Mouse (Mus musculus): ENCODE data around the gene Iqcf3.

GRCm38 (mm10) chr9:106598466-106598865 lies 37.0 kb upstream of the Iqcf3 start:
- TF ChIP-seq MAFK (IDR thresholded peaks at IDR 0.05; ENCODE audit: insufficient read depth, low read depth, low read length) (no peak), CHD2 (IDR thresholded peaks at IDR 0.05; ENCODE audit: low read depth, low read length) (no peak), ZNF384 (IDR thresholded peaks at IDR 0.05; ENCODE audit: low read depth, low read length) (no peak), HCFC1 (IDR thresholded peaks at IDR 0.05; ENCODE audit: borderline replicate concordance, insufficient read depth, low read length) (no peak), ZC3H11A (IDR thresholded peaks at IDR 0.05; ENCODE audit: borderline replicate concordance, low read depth, low read length) (no peak)
